Comparison of ENCODE assay signal across 10 mouse cellular contexts in genomic region chr10:60794374-60794773, GRCm38 (mm10). TPM values are rescaled to one million over a fixed set of nuclear protein-coding genes. Genes with fewer than 3 reads are reported as not detected.
DNase-seq lines count a peak whose midpoint lies in the region; ATAC-seq and TF ChIP-seq lines count a peak whose summit lies in the region.
"Had no signal": no experiment of that assay in that cellular context is flagged by ENCODE, and none has a peak within 500 bp of the region (broad histone marks: within the 10 kb centered on the region; RNA-seq: fewer than 3 reads in every experiment).

No protein-coding gene starts in this region.

- no peaks in the 10 kb centered on the region for H3K27me3 ChIP-seq in kidney, embryonic 14.5 days (ENCODE audit: control insufficient read depth, insufficient read depth, low read length)
- no peaks in the 10 kb centered on the region for H3K27me3 ChIP-seq in C2C12 (ENCODE audit: control insufficient read depth, insufficient read depth, insufficient read length)
- no peaks in the 10 kb centered on the region for H3K27me3 ChIP-seq in lung, postnatal 0 days (replicated peaks; ENCODE audit: insufficient read depth, low read length)

- H3K4me1 ChIP-seq in kidney, embryonic 14.5 days (ENCODE audit: control insufficient read depth, insufficient read depth, low read length), result peaks cover 51% of the 10 kb centered on the region
- peaks cover 5% of the 10 kb centered on the region; the same call in 1 of the 2 replicates for H3K4me1 ChIP-seq in lung, postnatal 0 days (ENCODE audit: insufficient read depth, low read depth, low read length)

- no peak overlapping the region; the same call in 1 of the 2 replicates for H3K27ac ChIP-seq in kidney, embryonic 14.5 days (ENCODE audit: low read depth, low read length)
- H3K27ac ChIP-seq in lung, postnatal 0 days (ENCODE audit: low read length), result no peak overlapping the region

- TF ChIP-seq EP300 in lung, postnatal 0 days (IDR thresholded peaks at IDR 0.05), result no peak

- peak overlapping the region; percentile 31 for H3ac ChIP-seq in C2C12 (ENCODE audit: control insufficient read depth, insufficient read length, low read depth)

- H3K4me2 ChIP-seq in kidney, embryonic 14.5 days (replicated peaks; ENCODE audit: low read depth, low read length), result no peak overlapping the region
- no peak overlapping the region for H3K4me2 ChIP-seq in lung, postnatal 0 days (replicated peaks; ENCODE audit: low read depth, low read length)

- no peak overlapping the region for H3K4me3 ChIP-seq in kidney, embryonic 14.5 days (ENCODE audit: low read length)
- no peak overlapping the region for H3K4me3 ChIP-seq in C2C12 (ENCODE audit: insufficient read depth, poor library complexity, severe bottlenecking)
- H3K4me3 ChIP-seq in lung, postnatal 0 days (ENCODE audit: low read depth, low read length), result no peak overlapping the region

- no peak for TF ChIP-seq CTCF in C2C12 (IDR thresholded peaks at IDR 0.05; ENCODE audit: control insufficient read depth, insufficient read depth, insufficient read length)
- no peak for TF ChIP-seq CTCF in brain, embryonic 14.5 days (IDR thresholded peaks at IDR 0.05; ENCODE audit: borderline replicate concordance, extremely low read depth, insufficient read depth, insufficient read length)
- TF ChIP-seq CTCF in lung, postnatal 0 days (IDR thresholded peaks at IDR 0.05), result no peak

- H3K79me3 ChIP-seq in C2C12 (ENCODE audit: low read depth), result peaks cover 94% of the 10 kb centered on the region

- peak; percentile 48 for ATAC-seq in kidney, embryonic 14.5 days (ENCODE audit: low FRiP score, low TSS enrichment)
- no peak for ATAC-seq in megakaryocyte, adult 5-6 weeks (ENCODE audit: poor library complexity, severe bottlenecking)
- no peak for ATAC-seq in lung, postnatal 0 days

- H3K9ac ChIP-seq in kidney, embryonic 14.5 days (ENCODE audit: low read depth, low read length), result 0 out of 2 replicates have a peak overlapping the region, but pooled peaks have one; percentile 18
- no peak overlapping the region for H3K9ac ChIP-seq in lung, postnatal 0 days (replicated peaks; ENCODE audit: low read depth)

- H3K79me2 ChIP-seq in C2C12 (ENCODE audit: control insufficient read depth, insufficient read depth), result peaks cover 100% of the 10 kb centered on the region

- no peaks in the 10 kb centered on the region for H3K36me3 ChIP-seq in kidney, embryonic 14.5 days (ENCODE audit: control insufficient read depth, insufficient read depth, low read length)
- H3K36me3 ChIP-seq in C2C12 (ENCODE audit: control insufficient read depth, insufficient read depth), result peaks cover 54% of the 10 kb centered on the region
- H3K36me3 ChIP-seq in lung, postnatal 0 days (ENCODE audit: insufficient read depth, low read length), result no peaks in the 10 kb centered on the region

- no peak for DNase-seq in kidney, adult 18-20 months
- DNase-seq in brain, embryonic 14.5 days (ENCODE audit: low read depth), result peak; percentile 93
- peak; percentile 41 to 44 for DNase-seq in frontal cortex, postnatal 10 days (ENCODE audit: low spot score in 2 of 2)
- DNase-seq in gastrocnemius, adult 8-10 months (ENCODE audit: low spot score in 2 of 2), result no peak
- DNase-seq in lung, postnatal 0 days (ENCODE audit: low spot score), result no peak
- DNase-seq: lung, postnatal 14 days had no signal

- WGBS in kidney, embryonic 14.5 days, result 24% methylated on average over 11 of the region's 11 CpGs
- WGBS in lung, postnatal 0 days, result 83% methylated on average over 11 of the region's 11 CpGs

- H3K9me3 ChIP-seq in kidney, embryonic 14.5 days (ENCODE audit: control insufficient read depth, low read length), result no peaks in the 10 kb centered on the region
- no peaks in the 10 kb centered on the region for H3K9me3 ChIP-seq in lung, postnatal 0 days (ENCODE audit: low read length)

- no peak for TF ChIP-seq POLR2A in brain, embryonic 14.5 days (IDR thresholded peaks at IDR 0.05; ENCODE audit: borderline replicate concordance, extremely low read depth, insufficient read depth, insufficient read length, poor library complexity, severe bottlenecking)

TF ChIP-seq in C2C12, 6 proteins besides CTCF, POLR2A, EP300 and RAD21:
- TF ChIP-seq FOSL1 (IDR thresholded peaks at IDR 0.05; ENCODE audit: insufficient read depth, low read length, poor library complexity, severe bottlenecking) (no peak), MYOD1 (IDR thresholded peaks at IDR 0.05; ENCODE audit: control insufficient read depth, insufficient read length, low read depth) (no peak), MAX (IDR thresholded peaks at IDR 0.05) (no peak), USF1 (IDR thresholded peaks at IDR 0.05; ENCODE audit: low read depth) (no peak), CEBPB (IDR thresholded peaks at IDR 0.05; ENCODE audit: low read depth) (no peak), MYOG (IDR thresholded peaks at IDR 0.05; ENCODE audit: control insufficient read depth, extremely low read depth, insufficient read length) (no peak)

RNA-seq across cellular contexts. Expression of gene Unc5b, which starts 37.0 kb away (rescaled TPM):
- 7.9 and 10.1 TPM in 2 replicates for polyA plus RNA-seq in kidney, embryonic 14.5 days (2014; fragmentation: Nextera tagmentation; extraction: Ambion mirVana)
- polyA plus RNA-seq in C2C12 (2012; fragmentation: generic; extraction: Trizol), result 142 TPM
- polyA plus RNA-seq in brain, embryonic 14.5 days (2012; rRNA removed), result 6.3 and 12.7 TPM in 2 replicates
- total RNA-seq in megakaryocyte, adult 5-6 weeks (2015), result not detected in 2 replicates
- total RNA-seq in megakaryocyte, adult 5-6 weeks (2017), result 0.07 and 0.08 TPM in 2 replicates
- total RNA-seq in gastrocnemius, adult 8-10 months (2022), result 1 to 10 TPM; 1.1 to 2.4 (median 1.8) TPM
- polyA plus RNA-seq in lung, postnatal 0 days (2015; fragmentation: Nextera tagmentation; extraction: Ambion mirVana), result 3.8 and 4.3 TPM in 2 replicates
- total RNA-seq: MEL had no signal

RNA-seq across cellular contexts. Expression of gene Slc29a3, which starts 41.8 kb away (rescaled TPM):
- 4.0 and 10.8 TPM in 2 replicates for polyA plus RNA-seq in kidney, embryonic 14.5 days (2014; fragmentation: Nextera tagmentation; extraction: Ambion mirVana)
- polyA plus RNA-seq in C2C12 (2012; fragmentation: generic; extraction: Trizol), result 4.4 TPM
- polyA plus RNA-seq in brain, embryonic 14.5 days (2012; rRNA removed), result 8.8 and 11.1 TPM in 2 replicates
- 74.1 and 81.6 TPM in 2 replicates for total RNA-seq in megakaryocyte, adult 5-6 weeks (2015)
- total RNA-seq in megakaryocyte, adult 5-6 weeks (2017), result 25.5 and 32.2 TPM in 2 replicates
- 1 to 10 TPM; 1.0 to 2.2 (median 1.7) TPM for total RNA-seq in gastrocnemius, adult 8-10 months (2022)
- 9.3 and 9.8 TPM in 2 replicates for polyA plus RNA-seq in lung, postnatal 0 days (2015; fragmentation: Nextera tagmentation; extraction: Ambion mirVana)

Comparison
In these comparisons a context has a peak if more than half of its experiments do, and no peak if none do; other contexts are left out.
1. DNase-seq: peak in brain, embryonic 14.5 days (single experiment) and frontal cortex, postnatal 10 days (2 of 2); none in kidney, adult 18-20 months (single experiment), gastrocnemius, adult 8-10 months (0 of 2) and lung, postnatal 0 days (single experiment).
2. RNA of gene Unc5b, which starts 37.0 kb away (polyA plus RNA-seq): 142 TPM in C2C12 (single experiment); 6.3 to 12.7 TPM in brain, embryonic 14.5 days, 7.9 to 10.1 TPM in kidney, embryonic 14.5 days and 3.8 to 4.3 TPM in lung, postnatal 0 days; every median in the first group is over 10 times any median in the second.